Mouse (Mus musculus): Measurements from ENCODE around the gene Crcp.

GRCm38 (mm10) chr5:130000735-130001134 is 28.4 kb upstream of the Crcp start:
- TF ChIP-seq CTCF (IDR thresholded peaks at IDR 0.05; ENCODE audit: low read depth, low read length) (no peak), POLR2AphosphoS5 (IDR thresholded peaks at IDR 0.05; ENCODE audit: insufficient replicate concordance, low read depth, low read length) (no peak), GATA1 (IDR thresholded peaks at IDR 0.05; ENCODE audit: borderline replicate concordance, low read length) (no peak), TAL1 (conservative IDR thresholded peaks at IDR 0.05; ENCODE audit: low read depth, low read length) (no peak), GATA2 (IDR thresholded peaks at IDR 0.05; ENCODE audit: borderline replicate concordance, low read depth, low read length) (no peak)

Measured in G1E (cell line).